Mouse (Mus musculus) CH12.LX (cell line): ENCODE results near the gene Lmo1.

ENCODE experiments used
- CHD2 ChIP-seq: IDR thresholded peaks from 2 replicates; pipeline ENCODE4 v1.6.1; 2011; ENCODE audit warnings: low read length, improper control_type of control experiment
- CTCF ChIP-seq, 2 experiments: IDR thresholded peaks in 1 of 2; conservative IDR thresholded peaks in 1 of 2; 2 replicates each; pipeline ENCODE4 v1.5.1; 2011 to 2012; ENCODE audit warnings: low read depth in 2 of 2, low read length in 2 of 2, improper control_type of control experiment in 1 of 2, inconsistent platforms in 1 of 2, mild to moderate bottlenecking in 1 of 2, moderate library complexity in 1 of 2
- E2F4 ChIP-seq: IDR thresholded peaks from 2 replicates; pipeline ENCODE4 v1.6.1; 2011; ENCODE audit warnings: low read depth, low read length, improper control_type of control experiment; ENCODE audit not compliant: insufficient replicate concordance
- EP300 ChIP-seq: IDR thresholded peaks from 2 replicates; pipeline ENCODE4 v1.6.1; 2011; ENCODE audit warnings: low read length, improper control_type of control experiment
- JUND ChIP-seq: conservative IDR thresholded peaks from 2 replicates; pipeline ENCODE4 v1.6.1; 2011; ENCODE audit warnings: low read depth, low read length, improper control_type of control experiment
- MAX ChIP-seq: IDR thresholded peaks from 2 replicates; pipeline ENCODE4 v1.6.1; 2011; ENCODE audit warnings: low read length, improper control_type of control experiment
- MAZ ChIP-seq: IDR thresholded peaks from 2 replicates; pipeline ENCODE4 v1.6.1; 2012; ENCODE audit warnings: low read depth, mild to moderate bottlenecking, inconsistent platforms, low read length, improper control_type of control experiment, moderate library complexity
- MXI1 ChIP-seq: IDR thresholded peaks from 2 replicates; pipeline ENCODE4 v1.6.1; 2011; ENCODE audit warnings: mild to moderate bottlenecking, low read depth, low read length, improper control_type of control experiment
- POLR2A ChIP-seq: IDR thresholded peaks from 2 replicates; pipeline ENCODE4 v1.6.1; 2011; ENCODE audit warnings: low read depth, mild to moderate bottlenecking, improper control_type of control experiment, low read length
- TCF12 ChIP-seq: IDR thresholded peaks from 2 replicates; pipeline ENCODE4 v1.6.1; 2014; ENCODE audit warnings: low read depth, mild to moderate bottlenecking, inconsistent platforms, low read length, improper control_type of control experiment
- ZMIZ1 ChIP-seq: IDR thresholded peaks from 2 replicates; pipeline ENCODE4 v1.6.1; 2012; ENCODE audit warnings: low read depth, mild to moderate bottlenecking, inconsistent platforms, low read length, improper control_type of control experiment
- ZNF384 ChIP-seq: IDR thresholded peaks from 2 replicates; pipeline ENCODE4 v1.6.1; 2012; ENCODE audit warnings: low read depth, low read length, improper control_type of control experiment, inconsistent platforms

DNA sequence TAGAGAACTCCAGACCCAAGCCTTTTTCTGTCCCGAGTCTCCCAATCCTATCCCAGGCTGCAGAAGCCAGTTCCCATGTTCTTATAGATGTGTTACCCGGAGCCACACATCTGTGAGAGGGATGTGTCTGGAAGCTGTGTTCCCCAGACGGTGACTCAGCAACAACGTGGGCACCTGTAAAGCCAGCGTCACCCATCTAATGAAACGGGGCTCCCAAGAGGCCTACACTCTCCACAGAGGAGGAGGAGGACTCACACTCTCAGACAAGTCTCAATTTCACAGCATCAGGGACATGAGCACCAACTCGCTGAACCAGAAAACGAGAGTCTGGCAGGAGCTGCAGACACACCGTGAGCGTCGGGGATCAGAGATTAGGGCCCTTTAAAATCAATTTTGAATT is 20.7 kb downstream of the Lmo1 start:
- TF ChIP-seq POLR2A: no peak
- TF ChIP-seq CTCF (conservative IDR thresholded peaks at IDR 0.05 in 1 of 2, IDR thresholded peaks at IDR 0.05 in 1 of 2; ENCODE audit: low read depth in 2 of 2, low read length in 2 of 2): no peak
- no peak for TF ChIP-seq TCF12
- no peak for TF ChIP-seq MAX
- TF ChIP-seq ZNF384: no peak
- TF ChIP-seq ZMIZ1: no peak
- no peak for TF ChIP-seq EP300
- TF ChIP-seq MAZ: no peak
- TF ChIP-seq E2F4: no peak
- TF ChIP-seq JUND: no peak
- TF ChIP-seq MXI1: no peak
- no peak for TF ChIP-seq CHD2
